Mouse (Mus musculus): Measurements from ENCODE around the gene Babam2.

The Babam2 gene

GRCm38 (mm10) chr5:31697644-31698296 is at the start of gene Babam2:
TSS of gene Babam2 (plus strand) at chr5:31697684.
- DNase-seq (ENCODE audit: low spot score in 2 of 2) = peak; percentile 82 to 90

GRCm38 (mm10) chr5:31650518-31651288 is 46.8 kb upstream of the Babam2 start:
- no peak for DNase-seq (ENCODE audit: low spot score in 2 of 2)

- DNase-seq (ENCODE audit: low spot score in 2 of 2) = no peak
Measured at GRCm38 (mm10) chr5:31655688-31656190, 41.7 kb upstream of the Babam2 start.

- DNase-seq (ENCODE audit: low spot score in 2 of 2) = no peak
Measured at GRCm38 (mm10) chr5:31666176-31666575, 31.3 kb upstream of the Babam2 start.

- DNase-seq (ENCODE audit: low spot score in 2 of 2) = no peak
Measured at GRCm38 (mm10) chr5:31668325-31668968, 29.0 kb upstream of the Babam2 start.

GRCm38 (mm10) chr5:31669984-31670383 is 27.5 kb upstream of the Babam2 start:
- no peak for DNase-seq (ENCODE audit: low spot score in 2 of 2)

- no peak for DNase-seq (ENCODE audit: low spot score in 2 of 2)
Measured at GRCm38 (mm10) chr5:31671137-31671536, 26.3 kb upstream of the Babam2 start.

GRCm38 (mm10) chr5:31673431-31673830 is 24.1 kb upstream of the Babam2 start:
- DNase-seq (ENCODE audit: low spot score in 2 of 2) = no peak

- DNase-seq (ENCODE audit: low spot score in 2 of 2) = no peak
Measured at GRCm38 (mm10) chr5:31678000-31678399, 19.5 kb upstream of the Babam2 start.

GRCm38 (mm10) chr5:31680183-31680582 is 17.3 kb upstream of the Babam2 start:
- DNase-seq (ENCODE audit: low spot score in 2 of 2) = no peak

- DNase-seq (ENCODE audit: low spot score in 2 of 2) = no peak
Measured at GRCm38 (mm10) chr5:31682305-31682704, 15.2 kb upstream of the Babam2 start.

GRCm38 (mm10) chr5:31686040-31686439 is 11.4 kb upstream of the Babam2 start:
- DNase-seq (ENCODE audit: low spot score in 2 of 2) = no peak

- no peak for DNase-seq (ENCODE audit: low spot score in 2 of 2)
Measured at GRCm38 (mm10) chr5:31687972-31688371, 9.5 kb upstream of the Babam2 start.

GRCm38 (mm10) chr5:31693191-31693590 is 4.3 kb upstream of the Babam2 start:
- no peak for DNase-seq (ENCODE audit: low spot score in 2 of 2)

- DNase-seq (ENCODE audit: low spot score in 2 of 2) = no peak
Measured at GRCm38 (mm10) chr5:31696971-31697643, 377 bp upstream of the Babam2 start, which contains the start of gene Rbks. TSS of gene Rbks (minus strand) at chr5:31697627.

GRCm38 (mm10) chr5:31698297-31698726 is 828 bp downstream of the Babam2 start:
- DNase-seq (ENCODE audit: low spot score in 2 of 2) = peak; percentile 84

- DNase-seq (ENCODE audit: low spot score in 2 of 2) = no peak
Measured at GRCm38 (mm10) chr5:31698931-31699330, 1.4 kb downstream of the Babam2 start.

- no peak for DNase-seq (ENCODE audit: low spot score in 2 of 2)
Measured at GRCm38 (mm10) chr5:31699397-31699796, 1.9 kb downstream of the Babam2 start.

- peak; percentile 61 to 84 for DNase-seq (ENCODE audit: low spot score in 2 of 2)
Measured at GRCm38 (mm10) chr5:31704971-31705370, 7.5 kb downstream of the Babam2 start.

- no peak for DNase-seq (ENCODE audit: low spot score in 2 of 2)
Measured at GRCm38 (mm10) chr5:31706826-31707225, 9.3 kb downstream of the Babam2 start.

- no peak for DNase-seq (ENCODE audit: low spot score in 2 of 2)
Measured at GRCm38 (mm10) chr5:31709389-31709788, 11.9 kb downstream of the Babam2 start.

GRCm38 (mm10) chr5:31713280-31713711 is 15.8 kb downstream of the Babam2 start:
- no peak for DNase-seq (ENCODE audit: low spot score in 2 of 2)
